Mouse (Mus musculus) adrenal gland, adult 18-20 months (tissue): ENCODE data around the gene Atxn1. TPM values are rescaled to one million over a fixed set of nuclear protein-coding genes. Genes with fewer than 3 reads are reported as not detected.
A peak's percentile ranks its signal among the peaks of the same experiment; 100 is the strongest.

ENCODE experiments used
- DNase-seq, 2 experiments: peaks; one replicate each; pipeline ENCODE4 v3.0.0; 2021 to 2022; ENCODE audit warnings: low spot score in 2 of 2
- total RNA-seq, 2 experiments: library from RNA; stranded (reverse); gene quantifications; 1 replicate in 1 of 2; 2 replicates in 1 of 2; pipeline ENCODE4 v1.2.3; 2021

Atxn1 gene
- total RNA-seq, 2 experiments from 2014 or later, result 27.4 to 30.4 TPM

DNA sequence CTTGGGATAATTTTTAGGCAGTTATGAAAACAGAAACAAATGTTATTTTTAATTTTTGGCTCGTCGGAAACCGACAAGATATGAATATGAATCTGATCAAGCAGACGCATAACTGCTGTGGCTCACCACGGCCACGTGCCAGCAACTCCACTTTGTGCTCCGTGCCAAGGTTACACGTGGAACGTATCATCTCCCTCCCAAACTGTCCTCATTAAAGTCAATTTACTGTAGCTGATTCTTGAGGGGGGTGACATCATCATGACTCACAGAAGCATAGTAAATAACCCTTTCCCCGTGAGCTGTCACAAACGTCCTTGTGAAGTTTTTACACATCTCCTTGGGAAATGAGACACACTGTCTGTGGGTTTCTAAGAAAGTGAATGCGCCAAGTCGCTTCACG lies 97.5 kb downstream of the Atxn1 start:
- DNase-seq, result peak; percentile 53 to 71

DNA sequence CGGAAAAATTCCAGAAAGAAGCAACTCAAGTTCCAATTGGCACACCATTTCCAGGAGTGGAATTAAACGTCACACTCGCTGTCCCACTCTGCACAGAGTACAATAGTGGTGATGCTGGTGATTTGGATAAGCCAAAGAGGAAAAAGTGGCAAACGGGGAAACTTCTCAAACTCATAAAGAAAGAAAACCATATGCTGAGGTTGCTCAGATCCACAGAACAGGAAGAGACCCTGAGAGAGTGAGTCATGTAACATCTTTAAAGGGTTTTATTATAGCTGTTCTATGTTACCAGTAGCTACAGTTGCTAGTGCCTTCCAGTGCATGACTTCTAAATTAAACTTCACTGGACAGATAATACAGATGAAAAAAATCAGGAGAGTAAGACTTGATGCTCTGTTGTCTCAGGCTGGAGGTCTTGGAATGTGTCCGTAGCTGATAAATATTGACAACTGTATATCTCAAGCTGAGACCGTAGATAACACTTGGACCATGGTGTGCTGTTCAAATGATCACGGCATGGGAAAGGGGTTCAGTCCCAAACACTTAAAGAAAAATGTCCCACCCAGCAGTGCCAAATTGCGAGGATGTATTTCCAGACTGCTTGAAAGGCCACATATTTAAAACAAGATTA lies 98.1 kb downstream of the Atxn1 start:
- no peak for DNase-seq

DNA sequence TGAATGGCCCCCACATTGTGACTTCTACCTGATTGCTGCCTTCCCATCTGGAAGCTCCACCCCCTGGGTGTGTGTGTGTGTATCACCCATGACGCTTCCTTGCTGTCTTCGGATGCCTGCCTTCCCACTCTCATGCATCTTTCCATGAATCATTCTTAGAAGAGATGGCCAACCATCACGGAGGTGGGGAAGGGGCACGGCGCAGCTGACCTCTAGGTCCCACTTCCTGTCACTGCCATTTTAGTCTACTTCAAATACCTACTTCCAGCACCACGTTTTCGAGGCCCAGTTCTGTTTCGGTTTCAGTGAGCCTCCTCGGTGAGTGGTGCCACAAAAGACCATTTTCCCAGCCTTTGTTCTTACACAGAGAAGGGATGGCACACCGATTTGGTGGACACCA lies 99.2 kb downstream of the Atxn1 start:
- DNase-seq, result no peak

DNA sequence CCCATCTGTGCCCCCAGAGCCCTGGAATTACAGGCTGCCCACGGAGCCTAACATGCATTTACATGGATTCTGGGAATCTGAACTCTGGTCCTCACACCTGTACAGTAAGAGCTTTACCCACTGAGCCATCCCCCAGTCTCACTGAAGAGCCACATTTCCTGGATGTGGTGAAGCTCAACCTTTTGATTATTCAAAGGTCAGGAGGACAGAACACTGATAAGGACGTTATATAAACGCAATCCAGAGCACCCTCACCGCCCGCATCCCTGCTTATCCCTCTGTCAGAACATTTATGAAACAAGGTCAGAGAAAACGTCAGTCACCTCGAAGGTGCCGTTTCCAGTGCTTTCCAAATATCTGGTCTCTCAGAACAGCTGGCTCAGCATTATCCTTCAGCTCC lies 101.0 kb downstream of the Atxn1 start:
- DNase-seq, result no peak

DNA sequence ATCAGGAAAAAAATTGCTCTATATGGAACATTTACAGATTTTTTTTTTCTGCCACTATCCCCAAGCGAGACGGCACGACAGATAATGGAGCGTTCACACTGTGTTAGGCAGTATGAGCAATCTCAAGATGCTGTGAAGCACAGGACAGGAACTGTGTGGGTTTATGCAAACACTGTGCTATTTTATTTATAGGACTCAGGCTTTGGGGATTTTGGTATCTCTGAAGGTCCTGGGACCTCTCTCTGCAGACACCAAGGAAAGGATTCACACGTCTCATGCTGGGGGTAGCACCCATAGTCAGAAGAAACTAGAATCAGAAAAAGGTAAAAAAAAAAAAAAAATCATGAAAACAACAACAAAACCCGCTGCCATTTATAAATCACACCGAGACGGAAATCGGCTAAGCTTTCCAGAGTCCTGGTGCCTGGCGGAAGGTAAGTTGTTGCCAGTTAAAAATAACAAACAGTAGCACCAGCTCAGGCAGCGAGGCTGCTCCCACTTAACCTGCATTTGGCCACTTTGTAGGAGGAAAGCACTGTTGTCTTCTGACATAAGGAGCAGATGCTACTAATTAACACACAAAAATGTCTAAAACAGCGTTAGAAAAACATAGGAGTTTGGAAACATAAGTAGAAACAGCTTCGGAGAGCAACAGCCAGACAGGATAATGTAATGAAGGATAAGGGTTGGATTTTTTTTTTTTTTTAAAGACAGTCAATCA lies 102.8 kb downstream of the Atxn1 start:
- DNase-seq, result no peak

DNA sequence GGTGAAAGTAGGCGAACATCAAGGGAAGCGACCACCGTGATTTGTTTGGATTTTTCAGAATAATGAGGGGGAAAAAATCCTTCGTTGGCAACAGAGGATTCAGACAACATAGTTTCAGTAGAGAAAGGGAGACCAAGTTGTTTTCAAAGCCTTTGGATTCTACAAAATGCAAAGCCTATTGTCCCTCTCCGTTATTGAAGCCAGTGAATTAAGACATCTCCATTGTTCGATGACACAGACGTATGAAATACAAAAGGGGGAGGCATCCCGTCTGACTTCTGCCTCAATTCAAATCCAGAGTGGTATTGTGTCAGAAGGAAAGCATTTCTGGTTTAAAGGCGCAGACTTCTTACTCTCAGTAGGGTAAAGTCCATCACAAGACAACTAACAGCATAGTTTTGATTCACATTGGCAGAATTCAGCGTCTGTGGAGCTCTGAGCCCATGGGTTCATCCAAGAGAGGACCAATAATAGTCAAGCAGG lies 103.7 kb downstream of the Atxn1 start:
- no peak for DNase-seq

DNA sequence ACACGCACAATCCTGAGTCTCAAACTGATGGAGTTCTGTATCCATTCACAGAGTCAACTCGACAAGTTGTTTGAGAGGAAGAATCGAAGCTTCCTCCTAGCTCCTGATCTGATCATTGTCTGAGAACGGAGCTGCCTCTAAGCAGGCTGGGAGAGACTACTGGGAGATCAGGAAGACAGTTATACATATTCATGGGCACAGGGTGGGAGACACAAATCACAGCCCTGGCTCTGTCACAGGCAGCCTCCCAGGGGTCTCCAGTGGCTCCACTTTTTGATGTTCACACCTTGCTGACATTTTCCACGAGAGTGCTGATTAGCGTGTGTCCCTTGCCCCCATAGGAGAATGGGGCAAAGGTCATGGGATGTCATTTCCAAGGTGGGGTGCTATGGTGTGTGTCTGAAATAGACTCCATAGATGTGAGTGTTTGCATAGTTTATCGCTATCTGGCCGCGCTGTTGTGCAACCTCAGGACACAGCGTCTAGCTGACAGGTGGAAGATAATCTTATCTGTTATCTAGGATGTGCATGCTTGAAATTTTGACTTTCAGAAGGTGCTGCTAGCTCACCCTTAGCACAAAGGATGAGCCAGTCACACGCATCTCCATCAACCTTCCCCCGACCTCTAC lies 105.6 kb downstream of the Atxn1 start:
- DNase-seq, result no peak

DNA sequence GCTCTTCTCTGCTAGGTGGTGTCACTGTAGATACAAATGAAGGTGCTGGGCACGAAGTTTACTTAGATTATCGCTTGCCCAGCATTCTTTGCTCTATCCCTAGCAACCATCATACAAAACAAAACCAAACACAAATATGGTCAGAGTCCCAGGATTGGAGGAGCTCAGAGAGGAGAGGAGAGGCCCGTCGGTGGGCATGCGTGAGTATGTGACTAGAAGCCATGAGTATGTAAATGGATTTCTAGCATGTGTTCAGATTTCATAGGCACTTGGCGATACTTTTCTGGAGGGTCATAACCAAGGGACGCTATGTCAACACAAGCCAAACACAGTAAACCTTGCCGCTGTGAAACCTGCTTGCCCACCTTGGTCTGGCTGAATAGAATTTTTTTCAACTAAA lies 107.4 kb downstream of the Atxn1 start:
- no peak for DNase-seq

DNA sequence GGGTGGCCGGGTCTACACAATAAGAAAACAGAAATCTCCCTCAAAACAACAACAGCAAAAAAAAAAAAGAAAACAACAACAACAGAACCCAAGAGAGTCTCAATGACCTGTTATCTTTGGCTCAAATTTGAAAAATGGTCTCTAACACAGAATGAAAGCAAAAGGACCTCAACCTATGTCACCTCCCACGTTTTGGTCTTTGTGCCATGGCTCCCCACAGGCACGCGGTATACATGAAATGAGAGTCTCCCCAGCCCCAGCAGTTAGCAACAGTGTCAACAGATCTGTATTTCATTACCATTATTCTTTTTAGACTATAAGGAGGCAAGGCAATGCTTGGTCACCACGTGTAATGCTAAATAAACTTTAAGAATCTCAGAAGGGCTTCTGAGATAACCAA lies 110.3 kb downstream of the Atxn1 start:
- DNase-seq, result no peak

DNA sequence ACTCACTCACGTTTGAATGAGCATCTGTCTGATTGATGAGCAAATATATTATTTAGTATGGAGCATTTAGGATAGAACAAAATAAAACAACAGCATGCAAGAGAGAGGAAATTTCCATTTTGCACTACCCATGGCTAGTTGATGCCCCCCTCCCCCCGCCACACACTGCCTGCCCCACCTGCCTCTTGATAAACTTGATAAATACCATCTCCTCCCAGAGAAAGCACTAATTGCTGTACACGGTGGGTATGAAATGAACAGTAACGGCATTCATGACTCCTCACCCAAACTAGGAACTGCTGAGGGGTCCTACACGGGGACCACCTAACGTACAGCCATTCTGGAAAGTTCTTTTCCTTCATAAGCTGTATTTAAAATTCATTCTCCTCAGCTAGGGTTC lies 111.1 kb downstream of the Atxn1 start:
- no peak for DNase-seq

DNA sequence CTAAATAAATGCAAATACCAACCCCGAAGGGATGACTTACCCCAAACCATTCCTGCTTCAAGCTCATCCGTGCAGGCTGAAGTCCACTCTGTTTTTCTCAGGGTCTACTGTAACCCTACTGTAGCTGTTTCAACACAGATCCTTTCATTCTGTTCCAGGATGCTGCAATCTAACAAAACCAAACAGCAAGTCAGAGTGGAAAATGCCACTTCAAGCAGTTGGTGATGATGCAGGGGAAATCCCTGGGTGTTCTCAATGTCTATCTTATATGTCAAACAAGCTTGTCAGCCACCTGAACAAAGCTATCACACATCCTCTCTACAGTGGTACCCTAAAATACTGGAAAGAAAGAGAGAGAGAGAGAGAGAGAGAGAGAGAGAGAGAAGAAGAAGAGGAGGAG lies 112.5 kb downstream of the Atxn1 start:
- no peak for DNase-seq

DNA sequence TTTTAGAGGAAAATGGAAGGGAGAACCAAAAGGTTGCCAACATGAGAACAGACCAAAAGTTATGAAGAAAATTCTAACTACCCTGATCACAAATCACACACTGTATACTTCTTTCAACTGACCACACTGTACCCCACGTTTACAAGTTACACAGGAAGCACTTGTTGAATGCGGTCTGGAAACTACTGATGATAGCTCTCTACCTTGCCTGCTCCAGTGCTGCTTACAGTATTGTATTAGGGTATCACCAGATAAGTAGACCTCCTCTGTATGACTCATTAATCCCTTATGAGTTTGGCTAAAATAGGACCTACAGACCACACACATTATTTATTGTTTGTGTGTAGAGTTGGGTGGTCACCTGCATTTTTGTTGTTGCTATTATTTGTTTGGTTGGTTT lies 113.1 kb downstream of the Atxn1 start:
- no peak for DNase-seq

DNA sequence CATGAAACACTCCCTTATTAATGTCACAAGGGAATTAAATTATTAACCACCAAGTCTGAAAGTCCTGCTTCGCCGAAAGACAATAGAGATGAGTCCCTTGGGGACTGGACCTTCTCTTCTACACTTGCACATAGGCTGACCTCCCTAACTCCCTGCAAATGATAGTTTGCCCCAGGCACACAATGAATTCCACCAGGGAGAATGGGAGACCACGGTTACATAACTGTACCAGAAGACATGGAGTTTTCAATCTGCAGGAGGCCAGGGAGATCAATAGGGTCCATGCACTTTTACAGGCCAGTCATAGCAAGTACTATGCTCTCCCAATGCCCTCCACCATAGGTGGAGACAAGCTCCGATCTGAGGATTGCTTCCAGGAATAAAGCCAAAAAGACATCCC lies 113.7 kb downstream of the Atxn1 start:
- DNase-seq, result no peak

DNA sequence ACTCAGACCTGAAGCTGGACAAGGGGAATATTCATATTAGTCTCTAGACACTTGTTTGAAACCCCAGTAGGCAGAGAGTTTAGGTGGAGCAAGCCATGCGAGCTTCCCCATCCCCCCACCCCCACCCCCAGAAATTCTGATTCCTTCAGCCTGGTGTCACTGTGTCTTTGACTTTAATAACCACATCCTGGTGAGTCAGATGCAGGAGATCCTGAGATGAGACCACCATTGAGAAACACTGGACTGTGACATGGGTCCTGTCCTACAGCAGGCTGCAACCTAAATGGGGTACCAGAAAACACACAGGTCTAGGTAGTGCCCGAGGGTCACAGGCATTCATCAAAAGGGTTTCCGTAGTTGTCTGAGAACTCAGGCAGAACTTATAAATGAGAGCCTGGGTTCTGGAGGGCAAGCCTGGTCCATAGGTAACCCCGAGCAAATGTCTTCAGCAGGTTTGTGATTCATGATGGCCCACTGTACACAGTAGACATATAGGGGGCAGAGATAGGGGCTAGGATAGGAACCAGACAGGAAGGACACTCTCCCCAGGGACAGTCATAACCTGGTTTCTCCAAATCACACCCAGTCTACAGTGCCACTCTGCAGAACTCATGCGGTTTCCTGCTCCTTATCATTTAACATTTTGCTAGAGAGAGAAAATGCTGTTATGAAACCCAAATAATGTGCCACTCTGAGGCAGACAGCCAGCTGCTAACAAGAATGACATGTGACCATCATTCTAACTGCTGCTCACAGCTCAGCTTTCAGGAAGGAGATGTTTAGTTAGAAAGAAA lies 114.4 kb downstream of the Atxn1 start:
- DNase-seq, result no peak

DNA sequence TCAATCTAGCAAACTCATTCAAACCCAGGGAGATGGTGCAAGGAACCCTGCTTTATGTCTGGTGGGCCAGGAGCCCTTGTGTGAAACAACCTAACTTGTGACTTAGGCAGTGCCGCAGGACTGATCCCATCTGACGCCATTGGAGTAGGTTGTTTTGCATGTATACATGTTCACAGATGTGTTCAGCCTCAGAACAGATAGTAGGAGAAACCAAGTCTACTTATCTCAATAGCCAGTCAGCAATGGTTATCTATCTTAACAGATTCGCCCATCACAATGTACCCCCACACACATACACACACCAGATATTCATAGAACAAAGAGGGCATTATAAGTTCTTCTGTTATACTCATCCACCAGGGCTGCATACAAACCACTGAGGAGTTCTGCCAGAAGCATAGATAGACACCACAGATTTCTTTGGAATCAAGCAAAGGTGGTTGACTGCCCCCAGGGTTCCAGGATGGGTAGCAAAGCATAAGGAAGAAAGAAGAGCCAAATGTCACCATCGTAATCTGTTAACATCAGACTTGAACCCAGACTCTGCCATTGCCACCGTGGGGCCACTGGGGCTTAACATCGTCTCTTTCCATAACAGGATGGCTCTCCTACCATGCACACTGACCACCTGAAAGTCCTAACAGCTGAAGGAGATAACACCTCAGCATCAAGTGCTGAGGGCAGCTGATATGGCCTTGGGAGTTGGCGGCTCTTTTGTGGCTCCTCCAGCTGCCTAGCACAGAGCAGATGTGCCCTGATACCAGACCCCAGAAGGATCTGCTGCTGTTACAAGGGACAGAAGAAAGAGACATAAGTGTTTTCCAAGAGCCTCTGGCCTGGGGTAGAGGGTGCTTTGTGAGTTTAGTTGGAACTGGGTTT lies 115.4 kb downstream of the Atxn1 start:
- DNase-seq, result no peak

DNA sequence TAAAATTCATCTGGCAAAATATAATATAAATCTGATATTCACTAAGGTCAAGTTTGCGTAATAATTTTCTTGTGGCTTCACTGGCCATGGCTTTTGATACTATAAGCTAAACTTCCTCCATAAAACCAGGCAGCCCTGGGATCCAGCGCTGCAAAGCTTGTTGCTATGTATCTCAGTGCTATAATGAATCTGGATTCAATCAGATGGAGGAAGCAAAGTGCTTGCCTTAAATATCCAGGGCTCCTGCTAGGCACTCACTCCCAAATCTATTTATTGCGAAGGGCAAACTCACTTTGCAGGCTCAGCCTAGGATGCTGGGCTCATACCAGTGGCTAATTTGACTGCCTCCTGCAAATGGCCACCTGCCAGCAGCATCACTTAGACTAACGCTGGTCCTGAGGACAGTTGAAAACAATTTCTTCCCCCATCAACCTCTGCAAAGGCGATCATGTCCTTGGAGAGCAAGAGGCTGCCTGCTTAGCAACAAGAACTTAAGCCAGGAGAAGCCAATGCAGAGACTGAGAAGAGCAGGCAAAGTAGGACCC lies 122.2 kb downstream of the Atxn1 start:
- no peak for DNase-seq

DNA sequence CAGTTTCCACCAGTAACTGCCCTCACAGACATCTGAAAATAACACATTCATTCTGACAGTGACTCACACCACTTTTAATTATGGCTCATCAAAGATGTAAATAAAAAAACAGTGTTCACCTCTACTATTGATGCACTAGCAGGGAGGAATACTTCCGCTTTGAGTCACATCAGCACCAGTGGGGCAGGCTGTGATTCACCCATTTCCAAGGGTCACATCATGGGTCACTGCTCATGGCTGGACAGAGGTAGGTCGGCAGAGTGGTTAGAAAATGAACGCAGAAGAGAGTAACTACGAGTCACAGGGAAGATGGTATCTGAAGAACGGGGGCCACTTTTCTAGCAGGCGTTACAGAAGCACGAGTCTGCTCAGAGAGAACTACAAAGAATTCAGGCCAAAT lies 124.9 kb downstream of the Atxn1 start:
- DNase-seq, result no peak

DNA sequence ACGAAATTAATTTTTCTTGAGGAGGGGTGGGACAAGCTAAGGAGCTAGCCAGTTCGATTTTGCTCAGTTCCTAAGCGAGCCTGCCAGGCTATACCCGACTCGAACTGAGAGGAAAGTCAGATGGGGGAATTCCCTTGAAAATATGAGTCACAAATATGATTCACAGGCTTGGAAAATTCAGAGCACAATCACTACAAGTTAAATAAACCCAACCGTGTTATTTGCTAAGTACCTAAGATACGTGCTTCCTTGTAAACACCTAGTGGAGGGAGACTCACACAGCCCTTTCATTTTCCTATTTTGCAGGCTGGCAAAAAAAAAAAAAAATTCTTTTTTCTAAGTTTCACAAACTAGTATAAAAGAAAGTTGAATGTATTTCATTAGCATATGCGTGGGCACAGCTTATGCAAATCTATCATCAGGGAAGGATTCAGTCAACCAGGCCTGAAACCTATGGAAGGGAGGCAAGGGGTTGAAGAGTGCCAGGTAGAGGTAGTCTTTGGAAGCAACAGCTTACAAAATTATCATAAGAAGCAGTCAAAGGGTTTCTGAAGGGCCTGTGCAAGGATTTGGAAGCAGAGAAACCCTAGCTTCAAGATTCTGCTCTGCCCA lies 127.1 kb downstream of the Atxn1 start:
- DNase-seq, result no peak

DNA sequence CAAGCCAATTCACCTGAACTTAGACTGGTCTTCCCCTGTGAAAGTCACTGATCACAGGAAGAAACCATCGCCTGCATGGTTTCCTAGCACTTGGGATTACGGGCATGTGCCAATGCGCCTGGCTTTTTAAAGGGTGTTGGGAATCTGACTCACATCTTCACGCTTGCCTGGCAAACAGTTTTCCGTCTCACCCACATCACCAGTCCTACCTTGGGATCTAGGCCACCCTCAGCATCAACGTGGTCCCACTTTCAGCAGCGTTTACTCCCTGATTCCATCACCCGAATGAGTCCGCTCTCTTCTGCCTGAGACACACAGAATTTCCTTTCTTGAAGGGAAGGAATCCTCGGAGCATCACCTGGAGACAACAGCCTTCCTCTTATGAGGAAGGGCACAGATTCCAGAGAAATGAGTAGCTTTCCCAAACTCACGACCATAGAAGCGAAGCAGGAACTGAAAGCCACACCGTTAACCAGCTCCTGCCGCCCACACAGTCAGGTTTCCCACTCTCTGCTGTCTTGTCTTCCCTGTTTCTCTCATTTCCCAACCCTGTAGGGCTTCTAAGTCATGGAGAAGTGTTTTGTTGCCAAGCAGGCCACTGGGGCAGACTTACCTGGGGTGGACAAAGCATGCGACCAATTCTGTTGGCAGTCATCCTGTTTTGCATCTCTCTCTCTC lies 128.3 kb downstream of the Atxn1 start:
- DNase-seq, result no peak
